Mouse (Mus musculus) intestine, embryonic 16.5 days (tissue): ENCODE measurements around the gene Ppm1b. TPM values are rescaled to one million over a fixed set of nuclear protein-coding genes. Genes with fewer than 3 reads are reported as not detected.
"Not testable (repeated sequence)": the region's sequence is repeated elsewhere in the genome, so short reads cannot be mapped to it uniquely, and the experiment has no call there.

Source experiments
- ATAC-seq: fragments of 200-750 bp; cut with Nextera tagmentation; 2 replicates; pipeline ENCODE4 v1.8.0; 2017; ENCODE audit warnings: moderate TSS enrichment, moderate library complexity
- H3K27ac ChIP-seq: fragments of 300-500 bp; sonication (generic); 2 replicates; pipeline ENCODE4 v1.5.1; 2014; ENCODE audit warnings: mild to moderate bottlenecking, low read length
- H3K27me3 ChIP-seq: fragments of 300-500 bp; sonication (generic); replicated peaks from 2 replicates; pipeline ENCODE4 v1.6.1; 2014; ENCODE audit warnings: low read length, control low read depth, mixed read lengths; ENCODE audit not compliant: control insufficient read depth, insufficient read depth
- H3K36me3 ChIP-seq: fragments of 300-500 bp; sonication (generic); 2 replicates; pipeline ENCODE4 v1.6.1; 2014; ENCODE audit warnings: low read length, control low read depth; ENCODE audit not compliant: control insufficient read depth, insufficient read depth
- H3K4me1 ChIP-seq: fragments of 300-500 bp; sonication (generic); 2 replicates; pipeline ENCODE4 v1.6.1; 2014; ENCODE audit warnings: low read length, control low read depth, mixed read lengths; ENCODE audit not compliant: control insufficient read depth, insufficient read depth
- H3K4me2 ChIP-seq: fragments of 300-500 bp; sonication (generic); 2 replicates; pipeline ENCODE4 v1.6.1; 2014; ENCODE audit warnings: low read depth, low read length, control low read depth
- H3K4me3 ChIP-seq: fragments of 300-500 bp; sonication (generic); 2 replicates; pipeline ENCODE4 v1.5.1; 2014; ENCODE audit warnings: mild to moderate bottlenecking, low read length
- H3K9ac ChIP-seq: fragments of 300-500 bp; sonication (generic); 2 replicates; pipeline ENCODE4 v1.6.1; 2014; ENCODE audit warnings: low read depth, low read length
- H3K9me3 ChIP-seq: fragments of 300-500 bp; sonication (generic); 2 replicates; pipeline ENCODE4 v1.6.1; 2016; ENCODE audit warnings: low read length, control low read depth; ENCODE audit not compliant: control insufficient read depth
- WGBS: fragments of 180-500 bp; shearing (Covaris S2); extraction: QIAGEN DNeasy Blood & Tissue Kit; methylation state at CpG from one replicate; pipeline ENCODE4 v1.1.7; 2014; 5-methylcytosine and 5-hydroxymethylcytosine counted together
- polyA plus RNA-seq: library from polyadenylated mRNA; unstranded; fragments of >200 nt; fragmentation: Nextera tagmentation; extraction: Ambion mirVana; gene quantifications from 2 replicates; pipeline ENCODE4 v1.2.1, GENCODE M21; 2015

Ppm1b gene
- 70.4 and 73.4 TPM in 2 replicates for polyA plus RNA-seq

DNA sequence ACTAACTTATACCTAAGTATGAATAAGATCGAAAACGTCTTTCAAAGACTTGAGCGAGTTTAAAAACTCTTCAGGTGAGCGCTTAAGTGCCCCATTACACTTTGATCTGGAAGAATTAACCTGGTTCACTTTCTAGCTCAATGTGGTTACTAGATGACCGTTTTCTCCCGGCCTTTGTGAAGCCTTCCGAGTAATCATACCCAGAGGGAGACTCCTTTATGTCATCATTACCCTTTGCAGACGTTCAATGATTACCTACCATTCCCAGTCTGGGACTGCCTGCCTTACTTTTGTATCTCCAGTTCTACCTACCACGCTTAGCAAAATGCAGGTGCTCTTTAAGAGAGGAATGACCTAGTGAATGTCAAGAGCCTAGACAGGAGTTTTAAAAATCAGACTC, at the start of gene Ppm1b:
Gene Ppm1b (plus strand): TSS at position 301 of the 400 bp plus-strand sequence.
- WGBS: 27% methylated on average over 9 of the region's 9 CpGs
- Histone ChIP-seq H3K9ac (peak within 1 kb of the TSS; percentile 57), H3K9me3 (no peaks in the 10 kb centered on the region), H3K4me3 (peak within 1 kb of the TSS; percentile 49), H3K27ac (peak within 1 kb of the TSS; percentile 93), H3K36me3 (no peaks in the 10 kb centered on the region), H3K4me2 (peak within 1 kb of the TSS; percentile 63), H3K27me3 (no peaks in the 10 kb centered on the region), H3K4me1 (peaks cover 13% of the 10 kb centered on the region)
- ATAC-seq: no peak

DNA sequence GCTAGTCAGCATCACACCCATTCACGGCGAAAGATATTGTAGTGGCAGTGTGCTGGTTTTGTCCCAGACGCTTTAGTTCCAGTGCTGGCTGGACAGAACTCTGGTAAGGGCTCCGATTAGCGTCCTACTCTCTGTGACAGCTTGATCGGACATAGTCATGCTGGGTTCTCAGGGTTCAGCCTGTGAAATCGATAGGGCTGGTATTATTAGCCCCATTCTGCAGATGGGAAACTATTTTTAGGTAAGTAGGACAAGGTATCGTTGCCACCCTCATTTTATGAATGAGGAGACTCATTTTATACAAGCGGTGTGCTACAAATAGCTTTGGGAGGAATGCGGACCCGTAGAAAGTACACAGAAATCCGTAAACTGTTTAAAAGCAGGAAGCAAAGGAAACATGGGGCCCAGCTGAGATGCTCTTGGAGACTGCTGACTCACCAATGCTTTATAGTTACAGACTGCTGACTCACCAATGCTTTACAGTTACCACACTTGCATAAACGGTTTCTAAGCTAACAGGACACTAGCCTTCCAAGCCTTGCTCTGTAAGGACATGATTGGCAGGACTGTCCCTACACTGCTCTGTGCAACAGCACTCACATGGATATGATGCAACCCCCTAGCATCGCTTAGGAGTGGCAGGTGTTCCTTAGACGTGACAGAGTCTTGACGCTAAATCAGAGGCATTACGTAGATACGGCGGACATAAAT, 34.7 kb upstream of the Ppm1b start:
- Histone ChIP-seq H3K4me2 (no peak overlapping the region), H3K27me3 (no peaks in the 10 kb centered on the region), H3K9me3 (no peaks in the 10 kb centered on the region), H3K27ac (no peak overlapping the region), H3K4me1 (no peaks in the 10 kb centered on the region), H3K36me3 (no peaks in the 10 kb centered on the region), H3K4me3 (no peak overlapping the region), H3K9ac (no peak overlapping the region)
- ATAC-seq: no peak
- 85% methylated on average over 19 of the region's 19 CpGs for WGBS

DNA sequence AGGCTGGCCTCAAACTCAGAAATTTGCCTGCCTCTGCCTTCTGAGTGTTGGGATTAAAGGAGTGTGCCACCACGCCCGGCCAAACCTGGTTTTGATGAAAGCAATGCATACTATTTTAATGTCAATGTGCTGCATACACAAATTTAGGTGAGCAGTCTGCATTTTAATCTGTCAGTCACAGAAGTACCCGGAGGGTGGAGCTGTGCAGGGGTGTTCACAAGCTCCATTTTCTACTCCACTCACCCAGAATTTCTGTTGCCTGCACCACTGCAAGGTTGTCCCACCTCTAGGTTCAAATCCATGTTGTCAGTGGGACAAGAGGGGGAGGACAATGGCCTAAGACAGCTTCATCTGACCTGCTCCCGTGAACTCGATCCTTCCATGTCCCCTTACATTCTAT, 31.8 kb upstream of the Ppm1b start:
- no peak overlapping the region for H3K27ac ChIP-seq
- no peaks in the 10 kb centered on the region for H3K4me1 ChIP-seq
- H3K9ac ChIP-seq: no peak overlapping the region
- no peaks in the 10 kb centered on the region for H3K36me3 ChIP-seq
- no peaks in the 10 kb centered on the region for H3K9me3 ChIP-seq
- no peaks in the 10 kb centered on the region for H3K27me3 ChIP-seq
- H3K4me2 ChIP-seq: no peak overlapping the region
- H3K4me3 ChIP-seq: no peak overlapping the region
- 94% methylated on average over 5 of the region's 5 CpGs for WGBS
- no peak for ATAC-seq

DNA sequence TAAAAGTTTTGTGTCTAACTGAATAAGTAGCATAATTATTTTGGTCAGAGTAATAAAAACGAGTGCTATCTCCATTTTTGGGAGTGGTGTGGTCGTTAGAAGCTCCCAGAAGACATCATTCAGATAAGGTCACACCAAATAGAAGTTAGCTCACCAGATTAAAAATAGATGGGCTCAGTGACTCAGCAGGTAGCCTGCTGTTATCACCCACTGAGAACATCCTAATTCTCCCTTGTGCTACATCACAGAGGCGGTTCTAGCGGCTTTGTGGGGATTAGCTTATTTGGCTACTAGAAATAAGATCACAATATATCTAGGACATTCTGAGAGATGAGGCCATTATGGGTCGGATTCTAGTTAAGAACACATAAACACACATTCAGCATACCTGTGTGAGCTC, 30.3 kb upstream of the Ppm1b start:
- ATAC-seq: no peak
- H3K4me3 ChIP-seq: no peak overlapping the region
- no peak overlapping the region for H3K4me2 ChIP-seq
- H3K9me3 ChIP-seq: peaks cover 3% of the 10 kb centered on the region; the same call in 1 of the 2 replicates
- no peaks in the 10 kb centered on the region for H3K36me3 ChIP-seq
- no peaks in the 10 kb centered on the region for H3K4me1 ChIP-seq
- no peak overlapping the region for H3K9ac ChIP-seq
- H3K27me3 ChIP-seq: no peaks in the 10 kb centered on the region
- WGBS: 46% methylated on average over 5 of the region's 5 CpGs
- no peak overlapping the region for H3K27ac ChIP-seq

DNA sequence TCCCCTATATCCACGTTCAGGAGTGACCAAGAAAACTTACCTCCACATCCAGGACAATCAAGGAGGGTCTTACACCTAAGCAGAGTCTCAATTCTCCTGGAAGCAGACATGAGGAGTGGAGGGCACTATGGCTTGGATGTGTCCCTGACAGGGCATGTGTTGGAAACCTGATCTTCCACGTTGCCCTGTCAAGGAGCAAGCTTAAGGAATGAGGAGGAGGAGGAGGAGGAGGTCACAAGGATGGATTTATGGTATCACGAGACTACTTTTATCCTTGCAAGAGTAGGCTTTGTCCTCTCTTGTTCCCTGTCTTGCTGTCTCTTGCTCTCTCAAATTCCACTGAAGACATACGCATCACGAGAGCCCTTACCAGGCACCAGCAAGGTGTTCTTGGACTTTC, 29.0 kb upstream of the Ppm1b start:
- Histone ChIP-seq H3K9ac (no peak overlapping the region), H3K4me3 (no peak overlapping the region), H3K9me3 (peaks cover 4% of the 10 kb centered on the region; the same call in 1 of the 2 replicates), H3K27me3 (no peaks in the 10 kb centered on the region), H3K36me3 (no peaks in the 10 kb centered on the region), H3K4me1 (no peaks in the 10 kb centered on the region), H3K4me2 (no peak overlapping the region), H3K27ac (no peak overlapping the region)
- WGBS: 74% methylated on average over 5 of the region's 5 CpGs
- ATAC-seq: no peak

DNA sequence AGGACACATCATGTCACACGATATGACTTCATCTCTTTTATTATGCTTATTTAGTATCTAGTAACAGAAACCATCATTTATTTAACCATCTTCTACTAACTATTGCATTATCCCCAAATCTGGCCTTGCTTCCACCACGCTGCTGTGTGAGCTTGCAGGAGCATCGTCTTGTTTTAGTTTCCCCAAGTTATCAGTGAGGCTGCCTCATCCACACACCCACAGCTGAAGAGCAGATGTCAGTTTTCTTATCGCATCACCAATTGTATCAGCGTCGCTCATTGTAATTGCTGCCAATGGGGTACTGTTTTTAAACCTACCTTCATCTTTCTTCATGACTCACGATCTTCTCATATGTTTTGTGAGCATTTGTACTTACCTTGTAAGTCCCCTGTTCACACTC, 23.6 kb upstream of the Ppm1b start:
- H3K4me1 ChIP-seq: no peaks in the 10 kb centered on the region
- H3K4me3 ChIP-seq: no peak overlapping the region
- 94% methylated on average over 7 of the region's 7 CpGs for WGBS
- H3K36me3 ChIP-seq: no peaks in the 10 kb centered on the region
- no peak overlapping the region for H3K9ac ChIP-seq
- no peak overlapping the region for H3K27ac ChIP-seq
- no peak for ATAC-seq
- no peak overlapping the region for H3K4me2 ChIP-seq
- H3K27me3 ChIP-seq: no peaks in the 10 kb centered on the region
- peaks cover 5% of the 10 kb centered on the region for H3K9me3 ChIP-seq

DNA sequence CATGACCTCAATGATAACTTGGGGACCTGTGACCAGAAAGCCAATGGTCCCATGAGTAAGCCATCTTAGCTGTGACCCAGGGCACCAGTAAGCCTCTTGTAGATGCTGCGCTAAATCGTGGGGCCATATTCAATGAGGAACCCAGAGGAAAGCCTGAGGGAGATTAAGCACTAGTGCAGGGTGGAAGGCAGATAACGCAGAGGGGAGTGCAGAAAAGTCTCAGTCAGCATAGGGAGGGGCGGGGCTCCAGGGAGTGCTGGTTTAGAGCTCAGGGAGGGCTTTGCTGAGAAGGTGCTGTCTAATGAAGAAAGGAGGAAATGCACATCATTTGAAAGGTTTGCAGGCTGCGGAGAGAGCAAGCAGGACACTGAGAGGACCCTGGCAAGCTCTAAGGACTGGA, 22.6 kb upstream of the Ppm1b start:
- no peaks in the 10 kb centered on the region for H3K4me1 ChIP-seq
- H3K9ac ChIP-seq: no peak overlapping the region
- WGBS: 46% methylated on average over 5 of the region's 5 CpGs
- H3K9me3 ChIP-seq: peaks cover 9% of the 10 kb centered on the region
- no peak overlapping the region for H3K4me2 ChIP-seq
- no peaks in the 10 kb centered on the region for H3K36me3 ChIP-seq
- H3K4me3 ChIP-seq: no peak overlapping the region
- H3K27ac ChIP-seq: no peak overlapping the region
- ATAC-seq: peak; percentile 89
- H3K27me3 ChIP-seq: no peaks in the 10 kb centered on the region

DNA sequence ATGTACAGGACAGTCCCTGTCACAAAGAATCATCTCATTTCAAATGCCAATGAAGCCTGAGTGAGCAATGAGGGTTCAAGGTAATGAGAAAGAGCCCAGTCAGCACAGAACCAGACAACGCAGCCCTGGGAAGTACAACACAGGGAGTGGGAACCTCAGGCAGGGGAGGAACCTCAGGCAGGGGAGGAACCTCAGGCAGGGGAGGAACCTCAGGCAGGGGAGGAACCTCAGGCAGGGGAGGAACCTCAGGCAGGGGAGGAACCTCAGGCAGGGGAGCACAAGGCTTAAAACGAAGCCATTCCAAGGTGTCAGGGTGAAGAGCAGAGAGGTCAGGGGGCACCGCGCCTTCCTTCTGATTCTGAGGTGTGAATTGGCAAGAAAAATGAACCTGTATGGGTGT, 20.9 kb upstream of the Ppm1b start:
- not testable (repeated sequence) for H3K9me3 ChIP-seq, H3K36me3 ChIP-seq, H3K9ac ChIP-seq, H3K27me3 ChIP-seq, H3K4me3 ChIP-seq, H3K4me1 ChIP-seq, H3K4me2 ChIP-seq, H3K27ac ChIP-seq
- 56% methylated on average over 4 of the region's 4 CpGs for WGBS
- peak; percentile 29; the same call in 1 of the 2 replicates for ATAC-seq

DNA sequence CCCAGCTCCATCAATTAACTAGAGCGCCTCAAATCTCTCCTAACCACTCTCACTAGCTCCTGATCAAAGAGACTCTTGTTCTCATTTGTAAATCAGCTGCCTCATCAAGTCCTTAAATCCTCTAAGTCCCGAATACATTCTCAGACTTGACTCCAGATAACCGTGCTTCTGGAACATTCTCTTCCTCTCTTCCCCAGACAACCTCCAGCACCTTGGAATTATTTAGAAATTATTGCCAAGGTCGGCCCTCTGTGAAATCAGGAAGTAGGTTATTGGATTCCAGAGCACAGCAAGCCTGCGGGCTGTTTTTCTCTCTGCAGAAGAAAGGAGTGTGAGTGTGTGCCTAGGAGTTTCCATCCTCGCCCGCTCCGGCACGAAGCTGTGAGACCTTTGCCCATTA, 20.2 kb upstream of the Ppm1b start:
- H3K9me3 ChIP-seq: peaks cover 6% of the 10 kb centered on the region
- H3K4me1 ChIP-seq: no peaks in the 10 kb centered on the region
- 39% methylated on average over 9 of the region's 9 CpGs for WGBS
- no peak overlapping the region for H3K4me3 ChIP-seq
- H3K36me3 ChIP-seq: no peaks in the 10 kb centered on the region
- no peaks in the 10 kb centered on the region for H3K27me3 ChIP-seq
- H3K4me2 ChIP-seq: no peak overlapping the region
- no peak overlapping the region for H3K9ac ChIP-seq
- no peak overlapping the region for H3K27ac ChIP-seq
- ATAC-seq: no peak

DNA sequence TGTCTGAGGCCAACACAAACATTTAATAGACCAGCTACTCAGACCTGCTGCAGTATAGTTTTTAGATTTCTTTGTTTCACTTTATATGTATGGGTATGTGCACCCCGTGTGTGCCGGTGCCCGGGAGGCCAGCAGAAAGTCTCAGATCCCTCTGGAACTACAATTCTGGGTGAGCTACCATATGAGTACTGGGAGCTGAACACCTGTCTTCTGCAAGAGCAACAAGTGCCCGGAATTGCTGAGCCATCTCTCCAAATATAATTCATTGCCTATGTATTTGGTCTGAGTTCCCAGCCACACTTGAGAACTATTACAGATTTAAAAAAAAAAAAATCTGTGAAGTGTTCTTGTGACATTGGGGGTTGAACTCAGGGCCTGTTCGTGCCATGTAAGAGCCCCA, 19.7 kb upstream of the Ppm1b start:
- ATAC-seq: no peak
- WGBS: 90% methylated on average over 5 of the region's 5 CpGs
- Histone ChIP-seq H3K9ac (no peak overlapping the region), H3K4me2 (no peak overlapping the region), H3K36me3 (no peaks in the 10 kb centered on the region), H3K27ac (no peak overlapping the region), H3K27me3 (no peaks in the 10 kb centered on the region), H3K4me3 (no peak overlapping the region), H3K9me3 (peaks cover 5% of the 10 kb centered on the region; the same call in 1 of the 2 replicates), H3K4me1 (no peaks in the 10 kb centered on the region)
